Comparison of ENCODE assay signal across 13 mouse cellular contexts in genomic region chr1:38222160-38222559, GRCm38 (mm10).
DNase-seq lines count a peak whose midpoint lies in the region; ATAC-seq lines count a peak whose summit lies in the region.
"Had no signal": no experiment of that assay in that cellular context is flagged by ENCODE, and none has a peak within 500 bp of the region (broad histone marks: within the 10 kb centered on the region; RNA-seq: fewer than 3 reads in every experiment).

No protein-coding gene starts in this region.

- H3K27ac ChIP-seq in hindbrain, embryonic 11.5 days (ENCODE audit: low read depth, low read length): no peak overlapping the region
- H3K27ac ChIP-seq in hindbrain, embryonic 16.5 days (ENCODE audit: low read depth, low read length): no peak overlapping the region
- H3K27ac ChIP-seq: embryonic facial prominence, embryonic 12.5 days; heart, embryonic 13.5 days; macrophage had no signal

- H3K4me2 ChIP-seq in hindbrain, embryonic 11.5 days (replicated peaks; ENCODE audit: low read depth, low read length): no peak overlapping the region
- no peak overlapping the region for H3K4me2 ChIP-seq in hindbrain, embryonic 16.5 days (ENCODE audit: low read length)
- H3K4me2 ChIP-seq: embryonic facial prominence, embryonic 12.5 days; heart, embryonic 13.5 days had no signal

- peaks cover 15% of the 10 kb centered on the region for H3K9me3 ChIP-seq in hindbrain, embryonic 11.5 days (ENCODE audit: control insufficient read depth, low read length)
- H3K9me3 ChIP-seq in hindbrain, embryonic 16.5 days (ENCODE audit: control insufficient read depth, low read length): peaks cover 26% of the 10 kb centered on the region
- H3K9me3 ChIP-seq: G1E had no signal

- no peaks in the 10 kb centered on the region for H3K27me3 ChIP-seq in hindbrain, embryonic 11.5 days (ENCODE audit: control insufficient read depth, insufficient read depth, low read length)
- no peaks in the 10 kb centered on the region for H3K27me3 ChIP-seq in hindbrain, embryonic 16.5 days (replicated peaks; ENCODE audit: control insufficient read depth, insufficient read depth, low read length)
- H3K27me3 ChIP-seq: embryonic facial prominence, embryonic 12.5 days; heart, embryonic 13.5 days had no signal

- no peak overlapping the region for H3K4me3 ChIP-seq in hindbrain, embryonic 11.5 days (ENCODE audit: low read depth, low read length)
- H3K4me3 ChIP-seq in hindbrain, embryonic 16.5 days (ENCODE audit: low read length): no peak overlapping the region
- H3K4me3 ChIP-seq: embryonic facial prominence, embryonic 12.5 days; heart, embryonic 13.5 days had no signal

- 94% methylated on average over 1 of the region's 1 CpGs for WGBS in hindbrain, embryonic 11.5 days
- 91% methylated on average over 1 of the region's 1 CpGs for WGBS in hindbrain, embryonic 16.5 days

- no peak overlapping the region for H3K9ac ChIP-seq in hindbrain, embryonic 11.5 days (ENCODE audit: low read depth, low read length)
- H3K9ac ChIP-seq in hindbrain, embryonic 16.5 days (ENCODE audit: low read depth, low read length): no peak overlapping the region
- H3K9ac ChIP-seq: embryonic facial prominence, embryonic 12.5 days; heart, embryonic 13.5 days had no signal

- DNase-seq in hindbrain, embryonic 11.5 days (ENCODE audit: low spot score): peak; percentile 46
- DNase-seq in adipocyte (ENCODE audit: low spot score) (peak; percentile 68), liver (no peak)
- peak; percentile 31 to 71 for DNase-seq in gastrocnemius, adult 8-10 months (ENCODE audit: low spot score in 2 of 2)
- DNase-seq in kidney, postnatal 10 days: peak; percentile 76
- no peak for DNase-seq in thymus, postnatal 36 days
- no peak for DNase-seq in adrenal gland, adult 8-10 months
- DNase-seq: layer of hippocampus, postnatal 36 days had no signal

- no peaks in the 10 kb centered on the region for H3K4me1 ChIP-seq in hindbrain, embryonic 11.5 days (replicated peaks; ENCODE audit: control insufficient read depth, insufficient read depth, low read length)
- no peaks in the 10 kb centered on the region for H3K4me1 ChIP-seq in hindbrain, embryonic 16.5 days (ENCODE audit: control insufficient read depth, insufficient read depth, low read depth, low read length)
- H3K4me1 ChIP-seq: heart, embryonic 13.5 days had no signal

- H3K36me3 ChIP-seq in hindbrain, embryonic 11.5 days (ENCODE audit: control insufficient read depth, insufficient read depth, low read length): no peaks in the 10 kb centered on the region
- H3K36me3 ChIP-seq in hindbrain, embryonic 16.5 days (ENCODE audit: control insufficient read depth, insufficient read depth, low read length): peaks cover 11% of the 10 kb centered on the region; the same call in 1 of the 2 replicates
- H3K36me3 ChIP-seq: G1E had no signal

- peak; percentile 40; the same call in 1 of the 2 replicates for ATAC-seq in hindbrain, embryonic 11.5 days (ENCODE audit: low FRiP score)
- no peak for ATAC-seq in hindbrain, embryonic 16.5 days

Comparison
In these comparisons a context has a peak if more than half of its experiments do, and no peak if none do; other contexts are left out.
1. DNase-seq: peak in hindbrain, embryonic 11.5 days (single experiment), adipocyte (single experiment), gastrocnemius, adult 8-10 months (2 of 2) and kidney, postnatal 10 days (single experiment); none in liver (single experiment), thymus, postnatal 36 days (0 of 2) and adrenal gland, adult 8-10 months (single experiment).